Mouse (Mus musculus) forebrain, embryonic 15.5 days (tissue): ENCODE measurements around the gene Tmem150c. TPM values are rescaled to one million over a fixed set of nuclear protein-coding genes. Genes with fewer than 3 reads are reported as not detected.

Source experiments
- ATAC-seq: fragments of 200-750 bp; cut with Nextera tagmentation; replicated peaks from 2 replicates; pipeline ENCODE4 v1.8.0; 2017; ENCODE audit warnings: mild to moderate bottlenecking, moderate TSS enrichment, moderate library complexity
- H3K27ac ChIP-seq: fragments of 300-500 bp; sonication (generic); replicated peaks from 2 replicates; pipeline ENCODE4 v1.5.1; 2015; ENCODE audit warnings: mild to moderate bottlenecking, inconsistent platforms
- H3K27me3 ChIP-seq: fragments of 300-500 bp; sonication (generic); 2 replicates; pipeline ENCODE4 v1.6.1; 2015; ENCODE audit warnings: inconsistent platforms
- H3K36me3 ChIP-seq: fragments of 300-500 bp; sonication (generic); 2 replicates; pipeline ENCODE4 v1.6.1; 2015; ENCODE audit warnings: mild to moderate bottlenecking, inconsistent platforms
- H3K4me1 ChIP-seq: fragments of 300-500 bp; sonication (generic); 2 replicates; pipeline ENCODE4 v1.6.1; 2015; ENCODE audit warnings: inconsistent platforms
- H3K4me2 ChIP-seq: fragments of 300-500 bp; sonication (generic); replicated peaks from 2 replicates; pipeline ENCODE4 v1.6.1; 2015; ENCODE audit warnings: mild to moderate bottlenecking, inconsistent platforms
- H3K4me3 ChIP-seq: fragments of 300-500 bp; sonication (generic); 2 replicates; pipeline ENCODE4 v1.5.1; 2015; ENCODE audit warnings: mild to moderate bottlenecking, inconsistent platforms
- H3K9ac ChIP-seq: fragments of 300-500 bp; sonication (generic); replicated peaks from 2 replicates; pipeline ENCODE4 v1.6.1; 2015; ENCODE audit warnings: mild to moderate bottlenecking, inconsistent platforms
- H3K9me3 ChIP-seq: fragments of 300-500 bp; sonication (generic); 2 replicates; pipeline ENCODE4 v1.6.1; 2016; ENCODE audit warnings: inconsistent platforms
- WGBS: fragments of 180-500 bp; shearing (Covaris S2); methylation state at CpG from one replicate; pipeline ENCODE4 v1.1.7; 2015; ENCODE audit warnings: mixed read lengths; 5-methylcytosine and 5-hydroxymethylcytosine counted together
- polyA plus RNA-seq: library from polyadenylated mRNA; unstranded; fragments of >200 nt; fragmentation: Nextera tagmentation; extraction: Ambion mirVana; gene quantifications from 2 replicates; pipeline ENCODE4 v1.2.1, GENCODE M21; 2015

The Tmem150c gene
- polyA plus RNA-seq, 1 experiment from 2014 or later: 32.1 TPM

DNA sequence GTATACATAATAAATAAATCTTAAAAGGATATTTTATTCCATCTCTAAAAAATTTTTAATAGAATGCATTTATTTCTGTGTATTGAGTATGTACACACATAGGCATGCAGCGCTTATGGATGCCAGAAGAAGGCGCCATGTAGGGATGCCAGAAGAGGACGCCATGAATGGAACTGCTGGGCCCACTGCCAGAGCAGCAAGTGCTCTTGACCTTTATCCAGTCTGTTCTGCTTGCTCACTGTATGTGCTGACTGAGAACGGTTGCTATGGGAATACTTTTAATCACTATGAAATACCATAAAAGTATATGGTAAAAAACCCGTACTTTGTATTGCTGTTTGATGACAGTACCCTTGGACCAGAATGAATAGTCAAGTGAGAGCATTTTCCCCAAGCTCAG, 116.2 kb downstream of the Tmem150c start:
- Histone ChIP-seq H3K4me3 (no peak overlapping the region), H3K36me3 (no peaks in the 10 kb centered on the region), H3K9me3 (no peaks in the 10 kb centered on the region), H3K4me2 (no peak overlapping the region), H3K27me3 (no peaks in the 10 kb centered on the region), H3K27ac (no peak overlapping the region), H3K9ac (no peak overlapping the region), H3K4me1 (peaks cover 63% of the 10 kb centered on the region)
- no peak for ATAC-seq
- WGBS: 48% methylated on average over 5 of the region's 5 CpGs

GRCm38 (mm10) chr5:100042467-100042866, 117.1 kb downstream of the Tmem150c start:
- WGBS: 92% methylated on average over 8 of the region's 8 CpGs
- Histone ChIP-seq H3K9me3 (no peaks in the 10 kb centered on the region), H3K4me3 (no peak overlapping the region), H3K36me3 (no peaks in the 10 kb centered on the region), H3K9ac (no peak overlapping the region), H3K27me3 (no peaks in the 10 kb centered on the region), H3K27ac (no peak overlapping the region), H3K4me2 (no peak overlapping the region), H3K4me1 (peaks cover 57% of the 10 kb centered on the region)
- no peak for ATAC-seq

DNA sequence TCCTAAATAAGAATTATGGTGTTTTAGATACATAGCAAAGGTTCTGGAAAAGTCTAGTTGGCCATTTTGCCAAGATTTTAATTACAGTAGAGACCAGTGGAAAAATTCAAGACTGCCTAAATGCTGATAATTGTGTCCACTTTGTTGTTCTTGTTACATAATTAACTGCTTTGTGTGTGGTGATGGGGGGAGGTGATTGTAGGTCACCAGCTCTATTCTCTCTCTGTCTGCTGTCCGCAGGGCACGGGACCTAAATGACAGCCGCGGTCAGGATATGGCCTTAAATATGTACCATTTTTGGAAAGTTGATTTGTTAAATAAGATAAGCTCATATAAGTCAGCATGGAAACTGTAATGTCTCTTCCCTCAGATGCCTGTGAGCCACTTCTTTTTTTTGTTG, 118.3 kb downstream of the Tmem150c start:
- no peak for ATAC-seq
- Histone ChIP-seq H3K27me3 (no peaks in the 10 kb centered on the region), H3K27ac (no peak overlapping the region), H3K4me2 (peak overlapping the region; percentile 74), H3K9me3 (no peaks in the 10 kb centered on the region), H3K36me3 (no peaks in the 10 kb centered on the region), H3K4me3 (peak overlapping the region; percentile 87), H3K4me1 (peaks cover 57% of the 10 kb centered on the region), H3K9ac (no peak overlapping the region)
- 59% methylated on average over 4 of the region's 4 CpGs for WGBS

GRCm38 (mm10) chr5:100040281-100040784, 119.3 kb downstream of the Tmem150c start:
- under 1% methylated on average over 19 of the region's 19 CpGs for WGBS

GRCm38 (mm10) chr5:100039602-100040142, 119.9 kb downstream of the Tmem150c start, which contains the start of the genes Hnrnpdl and Enoph1:
Hnrnpdl (minus strand) TSS chr5:100039664.
Enoph1 (plus strand) TSS chr5:100039985.
- peak; percentile 89 for ATAC-seq
- under 1% methylated on average over 55 of the region's 57 CpGs for WGBS
- Histone ChIP-seq H3K27me3 (no peaks in the 10 kb centered on the region), H3K4me3 (peak within 1 kb of the TSS; percentile 87), H3K4me1 (peaks cover 61% of the 10 kb centered on the region), H3K9ac (peak within 1 kb of the TSS; percentile 98), H3K4me2 (peak within 1 kb of the TSS; percentile 74), H3K27ac (peak within 1 kb of the TSS; percentile 99), H3K36me3 (peaks cover 7% of the 10 kb centered on the region), H3K9me3 (no peaks in the 10 kb centered on the region)

More at GRCm38 (mm10) chr5:100040281-100040784, 119.3 kb downstream of the Tmem150c start:
- H3K36me3 ChIP-seq: peaks cover 3% of the 10 kb centered on the region
- no peaks in the 10 kb centered on the region for H3K27me3 ChIP-seq
- peak overlapping the region; percentile 70 for H3K9ac ChIP-seq
- peak overlapping the region; percentile 87 for H3K4me3 ChIP-seq
- H3K27ac ChIP-seq: peak overlapping the region; percentile 99
- H3K4me2 ChIP-seq: peak overlapping the region; percentile 74
- peaks cover 58% of the 10 kb centered on the region for H3K4me1 ChIP-seq
- no peaks in the 10 kb centered on the region for H3K9me3 ChIP-seq
- ATAC-seq: peak; percentile 7

- Histone ChIP-seq H3K4me1 (peaks cover 59% of the 10 kb centered on the region), H3K4me3 (peak overlapping the region; percentile 87), H3K9me3 (no peaks in the 10 kb centered on the region), H3K27ac (peak overlapping the region; percentile 99), H3K36me3 (peaks cover 14% of the 10 kb centered on the region), H3K4me2 (peak overlapping the region; percentile 74), H3K27me3 (no peaks in the 10 kb centered on the region), H3K9ac (peak overlapping the region; percentile 98)
- under 1% methylated on average over 97 of the region's 113 CpGs for WGBS
- ATAC-seq: peak; percentile 72
These were observed 120.7 kb downstream of the Tmem150c start for GRCm38 (mm10) chr5:100038714-100039601.

GRCm38 (mm10) chr5:100037965-100038713, 121.5 kb downstream of the Tmem150c start:
- WGBS: under 1% methylated on average over 41 of the region's 45 CpGs
- H3K27ac ChIP-seq: peak overlapping the region; percentile 99
- peak; percentile 20 for ATAC-seq

DNA sequence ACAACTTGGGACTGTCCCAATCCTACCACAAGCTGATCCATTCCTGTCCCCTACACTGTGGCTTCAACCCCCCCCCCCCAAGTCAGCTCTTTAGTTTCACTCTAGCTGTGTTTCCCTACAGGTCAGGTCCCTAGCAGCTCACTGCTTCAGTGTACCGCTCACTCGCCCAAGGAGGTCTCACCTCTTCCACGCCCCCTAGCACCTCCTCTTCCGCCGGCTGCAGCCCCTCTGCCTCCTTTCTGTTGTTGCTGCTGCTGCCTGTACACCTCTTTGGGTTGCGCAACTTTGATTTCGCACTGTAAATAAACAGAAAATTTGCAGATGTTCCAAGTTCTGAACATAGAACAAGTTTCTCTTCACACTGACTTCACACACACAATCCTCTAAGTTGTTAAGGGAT, 122.9 kb downstream of the Tmem150c start:
- Histone ChIP-seq H3K9ac (peak overlapping the region; percentile 91), H3K27me3 (no peaks in the 10 kb centered on the region), H3K4me1 (peaks cover 51% of the 10 kb centered on the region), H3K27ac (no peak overlapping the region), H3K36me3 (peaks cover 36% of the 10 kb centered on the region), H3K4me3 (peak overlapping the region; percentile 87), H3K4me2 (peak overlapping the region; percentile 76), H3K9me3 (no peaks in the 10 kb centered on the region)
- WGBS: 12% methylated on average over 7 of the region's 7 CpGs
- no peak for ATAC-seq

More at GRCm38 (mm10) chr5:100037965-100038713, 121.5 kb downstream of the Tmem150c start:
- H3K9ac ChIP-seq: peak overlapping the region; percentile 91
- H3K27me3 ChIP-seq: no peaks in the 10 kb centered on the region
- H3K4me3 ChIP-seq: peak overlapping the region; percentile 87
- H3K36me3 ChIP-seq: peaks cover 21% of the 10 kb centered on the region
- H3K4me2 ChIP-seq: peak overlapping the region; percentile 76
- H3K4me1 ChIP-seq: peaks cover 56% of the 10 kb centered on the region
- H3K9me3 ChIP-seq: no peaks in the 10 kb centered on the region

GRCm38 (mm10) chr5:100035950-100036349, 123.7 kb downstream of the Tmem150c start:
- Histone ChIP-seq H3K4me3 (peak overlapping the region; percentile 15; the same call in 1 of the 2 replicates), H3K9ac (no peak overlapping the region), H3K4me2 (peak overlapping the region; percentile 76), H3K27me3 (no peaks in the 10 kb centered on the region), H3K4me1 (peaks cover 49% of the 10 kb centered on the region), H3K9me3 (no peaks in the 10 kb centered on the region), H3K36me3 (peaks cover 38% of the 10 kb centered on the region), H3K27ac (no peak overlapping the region)
- 32% methylated on average over 7 of the region's 7 CpGs for WGBS
- no peak for ATAC-seq

GRCm38 (mm10) chr5:100032646-100033045, 127.0 kb downstream of the Tmem150c start:
- Histone ChIP-seq H3K9ac (no peak overlapping the region), H3K36me3 (peaks cover 38% of the 10 kb centered on the region), H3K4me1 (peaks cover 61% of the 10 kb centered on the region), H3K4me3 (no peak overlapping the region), H3K27ac (no peak overlapping the region), H3K27me3 (no peaks in the 10 kb centered on the region), H3K4me2 (no peak overlapping the region), H3K9me3 (no peaks in the 10 kb centered on the region)
- no peak for ATAC-seq
- 80% methylated on average over 3 of the region's 3 CpGs for WGBS

DNA sequence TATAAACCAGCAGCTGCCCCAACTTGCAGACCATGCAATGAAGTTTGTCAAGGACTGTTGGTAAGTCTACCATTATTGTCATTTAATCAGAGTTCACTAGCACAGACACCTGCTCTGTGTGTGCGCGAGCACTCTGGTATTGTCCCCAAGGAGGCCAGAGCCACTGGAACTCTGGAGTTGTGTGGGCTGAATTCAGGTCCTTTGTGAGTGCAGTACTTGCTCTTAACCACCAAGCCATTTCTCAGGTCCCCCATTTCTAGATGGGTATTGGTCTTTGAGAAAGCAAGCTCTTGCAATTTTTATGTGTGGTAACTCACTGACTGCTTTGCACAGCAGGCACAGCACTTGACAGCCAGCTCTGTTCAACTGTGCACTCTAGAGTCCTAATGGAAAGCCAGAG, 127.5 kb downstream of the Tmem150c start:
- Histone ChIP-seq H3K4me3 (no peak overlapping the region), H3K27ac (no peak overlapping the region), H3K27me3 (no peaks in the 10 kb centered on the region), H3K4me1 (peaks cover 56% of the 10 kb centered on the region), H3K9ac (no peak overlapping the region), H3K9me3 (no peaks in the 10 kb centered on the region), H3K36me3 (peaks cover 38% of the 10 kb centered on the region), H3K4me2 (no peak overlapping the region)
- ATAC-seq: no peak
- 94% methylated on average over 2 of the region's 2 CpGs for WGBS
